9 mouse cellular contexts compared by ENCODE assay signal in genomic region chr2:90624339-90624738, GRCm38 (mm10). TPM values are rescaled to one million over a fixed set of nuclear protein-coding genes. Genes with fewer than 3 reads are reported as not detected.
A peak's percentile ranks its signal among the peaks of the same experiment; 100 is the strongest.
DNase-seq lines count a peak whose midpoint lies in the region; ATAC-seq and TF ChIP-seq lines count a peak whose summit lies in the region.
"Had no signal": no experiment of that assay in that cellular context is flagged by ENCODE, and none has a peak within 500 bp of the region (broad histone marks: within the 10 kb centered on the region; RNA-seq: fewer than 3 reads in every experiment).

No protein-coding gene starts in this region.

- no peak for TF ChIP-seq CTCF in MEL (IDR thresholded peaks at IDR 0.05 in 2 of 3, conservative IDR thresholded peaks at IDR 0.05 in 1 of 3; ENCODE audit: control insufficient read depth in 1 of 3, insufficient read depth in 1 of 3, low read depth in 2 of 3, low read length in 3 of 3, poor library complexity in 1 of 3, severe bottlenecking in 1 of 3)

- no peaks in the 10 kb centered on the region for H3K9me3 ChIP-seq in forebrain, embryonic 15.5 days
- no peaks in the 10 kb centered on the region for H3K9me3 ChIP-seq in forebrain, embryonic 12.5 days
- H3K9me3 ChIP-seq in MEL (replicated peaks; ENCODE audit: insufficient read depth, low read length), result no peaks in the 10 kb centered on the region
- H3K9me3 ChIP-seq: embryonic facial prominence, embryonic 15.5 days had no signal

- H3K4me2 ChIP-seq in forebrain, embryonic 15.5 days (replicated peaks), result no peak overlapping the region
- no peak overlapping the region for H3K4me2 ChIP-seq in forebrain, embryonic 12.5 days
- H3K4me2 ChIP-seq: embryonic facial prominence, embryonic 15.5 days had no signal

- no peaks in the 10 kb centered on the region for H3K36me3 ChIP-seq in forebrain, embryonic 15.5 days
- no peaks in the 10 kb centered on the region for H3K36me3 ChIP-seq in forebrain, embryonic 12.5 days (replicated peaks)
- peaks cover 0 to 6% of the 10 kb centered on the region in 2 experiments; a peak in 2 of 4 replicates for H3K36me3 ChIP-seq in MEL (ENCODE audit: control insufficient read depth in 1 of 2, insufficient read depth in 2 of 2, low read length in 2 of 2)
- H3K36me3 ChIP-seq: embryonic facial prominence, embryonic 15.5 days had no signal

- peak; percentile 79 for ATAC-seq in forebrain, embryonic 15.5 days (replicated peaks)
- ATAC-seq in forebrain, embryonic 12.5 days (ENCODE audit: low FRiP score), result no peak; the same call in 1 of the 2 replicates

- 0 out of 4 replicates have a peak, but pooled peaks of 1 of the 2 experiments have one; percentile 14 for TF ChIP-seq EP300 in MEL (IDR thresholded peaks at IDR 0.05; ENCODE audit: low read depth in 1 of 2, low read length in 2 of 2)

- H3K27ac ChIP-seq in forebrain, embryonic 15.5 days (replicated peaks), result no peak overlapping the region; the same call in 1 of the 2 replicates
- no peak overlapping the region for H3K27ac ChIP-seq in forebrain, embryonic 12.5 days
- H3K27ac ChIP-seq in MEL (ENCODE audit: control insufficient read depth, low read depth, low read length), result no peak overlapping the region
- H3K27ac ChIP-seq: embryonic facial prominence, embryonic 15.5 days had no signal

- H3K9ac ChIP-seq in forebrain, embryonic 15.5 days (replicated peaks), result no peak overlapping the region
- H3K9ac ChIP-seq in forebrain, embryonic 12.5 days, result no peak overlapping the region
- 0 out of 2 replicates have a peak overlapping the region, but pooled peaks have one; percentile 15 for H3K9ac ChIP-seq in MEL (ENCODE audit: control insufficient read depth, low read depth, low read length, poor library complexity, severe bottlenecking)
- H3K9ac ChIP-seq: embryonic facial prominence, embryonic 15.5 days had no signal

- WGBS in forebrain, embryonic 15.5 days, result 20% methylated on average over 4 of the region's 4 CpGs
- WGBS in forebrain, embryonic 12.5 days, result 43% methylated on average over 4 of the region's 4 CpGs

- H3K4me3 ChIP-seq in forebrain, embryonic 15.5 days, result no peak overlapping the region
- no peak overlapping the region for H3K4me3 ChIP-seq in forebrain, embryonic 12.5 days (replicated peaks)
- H3K4me3 ChIP-seq in MEL (ENCODE audit: control insufficient read depth in 1 of 2, insufficient read depth in 1 of 2, low read depth in 2 of 2, low read length in 2 of 2), result peak overlapping the region in 1 of 2 experiments; percentile 31; a peak in 1 of 4 replicates
- H3K4me3 ChIP-seq: embryonic facial prominence, embryonic 15.5 days had no signal

- no peak for TF ChIP-seq POLR2A in MEL (IDR thresholded peaks at IDR 0.05; ENCODE audit: control insufficient read depth in 1 of 2, insufficient read depth in 1 of 2, low read depth in 1 of 2, low read length in 2 of 2, poor library complexity in 1 of 2)

- H3K79me2 ChIP-seq in MEL (ENCODE audit: control insufficient read depth, insufficient read depth, low read length, poor library complexity), result no peaks in the 10 kb centered on the region

- H3K4me1 ChIP-seq in forebrain, embryonic 15.5 days, result 0 out of 2 replicates have a peak, but pooled peaks cover 5% of the 10 kb centered on the region
- H3K4me1 ChIP-seq in forebrain, embryonic 12.5 days, result no peaks in the 10 kb centered on the region
- H3K4me1 ChIP-seq in MEL (ENCODE audit: control insufficient read depth in 1 of 2, insufficient read depth in 2 of 2, low read length in 2 of 2), result 0 out of 4 replicates have a peak, but pooled peaks cover 0 to 4% of the 10 kb centered on the region in 2 experiments
- H3K4me1 ChIP-seq: embryonic facial prominence, embryonic 15.5 days had no signal

- peak; percentile 54 for DNase-seq in MEL (ENCODE audit: low read depth, low spot score)
- DNase-seq in cerebellum, postnatal 36 days, result peak; percentile 28 to 42
- peak; percentile 63 to 75 for DNase-seq in kidney, postnatal 4 days
- DNase-seq in thymus, postnatal 4 days, result no peak
- DNase-seq in thymus, postnatal 10 days (ENCODE audit: low spot score in 2 of 2), result no peak
- no peak for DNase-seq in layer of hippocampus, postnatal 10 days (ENCODE audit: low spot score in 2 of 2)

- no peaks in the 10 kb centered on the region for H3K27me3 ChIP-seq in forebrain, embryonic 15.5 days
- no peaks in the 10 kb centered on the region for H3K27me3 ChIP-seq in forebrain, embryonic 12.5 days
- H3K27me3 ChIP-seq in MEL (ENCODE audit: control insufficient read depth in 1 of 2, insufficient read depth in 2 of 2, low read length in 2 of 2), result no peaks in the 10 kb centered on the region

- TF ChIP-seq RAD21 in MEL (IDR thresholded peaks at IDR 0.05; ENCODE audit: low read depth, low read length), result no peak; the same call in 1 of the 2 replicates

TF ChIP-seq in MEL, 35 proteins besides CTCF, POLR2A, EP300 and RAD21:
- no peak for TF ChIP-seq ZNF384 (IDR thresholded peaks at IDR 0.05; ENCODE audit: low read depth, low read length)

RNA-seq across cellular contexts. Expression of gene Ptprj, which starts 43.9 kb away (rescaled TPM):
- polyA plus RNA-seq in forebrain, embryonic 15.5 days (2015; fragmentation: Nextera tagmentation; extraction: Ambion mirVana), result 3.3 and 3.7 TPM in 2 replicates
- polyA plus RNA-seq in forebrain, embryonic 12.5 days (2016; fragmentation: Nextera tagmentation; extraction: Ambion mirVana), result 2.1 and 2.7 TPM in 2 replicates
- 10.0 and 10.2 TPM in 2 replicates for total RNA-seq in MEL (2012; rRNA removed)
- polyA plus RNA-seq in MEL (2012; ENCODE audit: insufficient read depth in 1 of 2, insufficient read length in 2 of 2, low read depth in 1 of 2, low replicate concordance in 2 of 2, missing spikeins in 1 of 2), result 1 to 10 TPM in 1 of 2 experiments, not detected in 1; 6.4 TPM
- 10 to 100 TPM; 67.7 to 73.0 TPM for total RNA-seq in layer of hippocampus, postnatal 10 days (2021)

RNA-seq across cellular contexts. Expression of gene Nup160, which starts 52.7 kb away (rescaled TPM):
- polyA plus RNA-seq in forebrain, embryonic 15.5 days (2015; fragmentation: Nextera tagmentation; extraction: Ambion mirVana), result 27.8 and 31.1 TPM in 2 replicates
- polyA plus RNA-seq in forebrain, embryonic 12.5 days (2016; fragmentation: Nextera tagmentation; extraction: Ambion mirVana), result 52.3 and 62.4 TPM in 2 replicates
- total RNA-seq in MEL (2012; rRNA removed), result 43.8 and 53.4 TPM in 2 replicates
- 10 to 100 TPM; 63.8 to 91.4 TPM for polyA plus RNA-seq in MEL (2012; ENCODE audit: insufficient read depth in 1 of 2, insufficient read length in 2 of 2, low read depth in 1 of 2, low replicate concordance in 2 of 2, missing spikeins in 1 of 2)
- total RNA-seq in layer of hippocampus, postnatal 10 days (2021), result 10 to 100 TPM; 17.6 to 20.2 TPM

Comparison
In these comparisons a context has a peak if more than half of its experiments do, and no peak if none do; other contexts are left out.
1. DNase-seq: peak in MEL (single experiment), cerebellum, postnatal 36 days (2 of 2) and kidney, postnatal 4 days (2 of 2); none in thymus, postnatal 4 days (single experiment), thymus, postnatal 10 days (0 of 2) and layer of hippocampus, postnatal 10 days (0 of 2).